Mouse (Mus musculus) cerebellum, adult 2 months (tissue): ENCODE data around the gene Syk.

Experiments
- CTCF ChIP-seq: fragments of 200-500 bp; IDR thresholded peaks from 2 replicates; pipeline ENCODE4 v1.5.1; 2011; ENCODE audit warnings: low read depth, mild to moderate bottlenecking, control low read depth, low read length, moderate library complexity, borderline replicate concordance; ENCODE audit not compliant: insufficient read depth
- POLR2A ChIP-seq: fragments of 200-500 bp; IDR thresholded peaks from 2 replicates; pipeline ENCODE4 v1.6.1; 2011; ENCODE audit warnings: low read length, control low read depth, borderline replicate concordance; ENCODE audit not compliant: insufficient read depth

- no peak for TF ChIP-seq POLR2A
- no peak for TF ChIP-seq CTCF
These were observed 13.7 kb downstream of the Syk start for GRCm38 (mm10) chr13:52596692-52597091.
